Comparison of ENCODE assay signal across 10 mouse cellular contexts in genomic region chr12:112012511-112013270, GRCm38 (mm10). TPM values are rescaled to one million over a fixed set of nuclear protein-coding genes. Genes with fewer than 3 reads are reported as not detected.
A peak's percentile ranks its signal among the peaks of the same experiment; 100 is the strongest.
DNase-seq lines count a peak whose midpoint lies in the region; ATAC-seq and TF ChIP-seq lines count a peak whose summit lies in the region.
"Had no signal": no experiment of that assay in that cellular context is flagged by ENCODE, and none has a peak within 500 bp of the region (broad histone marks: within the 10 kb centered on the region; RNA-seq: fewer than 3 reads in every experiment).

No protein-coding gene starts in this region.

- intact Hi-C loops in heart, adult 2 months (cut with DNase I), result no loop called here

- no peak overlapping the region for H3K4me3 ChIP-seq in heart, adult 2 months
- peak overlapping the region; percentile 24 for H3K4me3 ChIP-seq in embryonic facial prominence, embryonic 13.5 days
- H3K4me3 ChIP-seq in midbrain, embryonic 12.5 days, result peak overlapping the region; percentile 24

- H3K4me1 ChIP-seq in heart, adult 2 months (ENCODE audit: control insufficient read depth, insufficient read depth, low read length), result no peaks in the 10 kb centered on the region
- H3K4me1 ChIP-seq in embryonic facial prominence, embryonic 13.5 days, result peaks cover 19% of the 10 kb centered on the region
- H3K4me1 ChIP-seq in midbrain, embryonic 12.5 days, result peaks cover 10% of the 10 kb centered on the region

- H3K79me2 ChIP-seq in heart, adult 2 months (replicated peaks; ENCODE audit: control insufficient read depth, insufficient read depth, low read length), result no peaks in the 10 kb centered on the region

- TF ChIP-seq POLR2A in heart, adult 2 months (IDR thresholded peaks at IDR 0.05; ENCODE audit: insufficient read depth, low read depth, low read length), result no peak

- TF ChIP-seq CTCF in heart, adult 2 months (IDR thresholded peaks at IDR 0.05), result no peak

- H3K9me3 ChIP-seq in embryonic facial prominence, embryonic 13.5 days, result no peaks in the 10 kb centered on the region
- H3K9me3 ChIP-seq in midbrain, embryonic 12.5 days, result 0 out of 2 replicates have a peak, but pooled peaks cover 3% of the 10 kb centered on the region

- no peak overlapping the region for H3K27ac ChIP-seq in heart, adult 2 months
- peak overlapping the region; percentile 60 for H3K27ac ChIP-seq in embryonic facial prominence, embryonic 13.5 days
- peak overlapping the region; percentile 59 for H3K27ac ChIP-seq in midbrain, embryonic 12.5 days (replicated peaks)

- peak overlapping the region; percentile 54 for H3K4me2 ChIP-seq in embryonic facial prominence, embryonic 13.5 days
- peak overlapping the region; percentile 46 for H3K4me2 ChIP-seq in midbrain, embryonic 12.5 days (replicated peaks)

- no peak for TF ChIP-seq EP300 in heart, adult 2 months (IDR thresholded peaks at IDR 0.05; ENCODE audit: insufficient read depth, low read depth, low read length)

- WGBS in heart, adult 2 months, result 50% methylated on average over 12 of the region's 12 CpGs
- 24% methylated on average over 12 of the region's 12 CpGs for WGBS in embryonic facial prominence, embryonic 13.5 days
- 22% methylated on average over 12 of the region's 12 CpGs for WGBS in midbrain, embryonic 12.5 days

- H3K36me3 ChIP-seq in heart, adult 2 months (ENCODE audit: control insufficient read depth, insufficient read depth, low read length), result no peaks in the 10 kb centered on the region
- no peaks in the 10 kb centered on the region for H3K36me3 ChIP-seq in embryonic facial prominence, embryonic 13.5 days
- H3K36me3 ChIP-seq in midbrain, embryonic 12.5 days, result no peaks in the 10 kb centered on the region

- H3K9ac ChIP-seq in heart, adult 2 months (ENCODE audit: low read depth, low read length), result no peak overlapping the region
- H3K9ac ChIP-seq in embryonic facial prominence, embryonic 13.5 days, result 0 out of 2 replicates have a peak overlapping the region, but pooled peaks have one; percentile 32
- no peak overlapping the region for H3K9ac ChIP-seq in midbrain, embryonic 12.5 days (replicated peaks)

- ATAC-seq in embryonic facial prominence, embryonic 13.5 days (ENCODE audit: insufficient number of reproducible peaks, insufficient read depth, low FRiP score, low TSS enrichment, low read depth), result peak; percentile 82
- ATAC-seq in midbrain, embryonic 12.5 days (ENCODE audit: low FRiP score, low read depth), result peak; percentile 93

- peak; percentile 25 for DNase-seq in heart, adult 11 months
- DNase-seq in heart, adult 2 months, result no peak
- peak; percentile 13 for DNase-seq in kidney, adult 9 months
- DNase-seq in urinary bladder, postnatal 4 days (ENCODE audit: low spot score in 2 of 2), result no peak
- DNase-seq in c-Kit-positive CD71-positive TER-119-positive erythroid progenitor cells, embryonic 14.5 days (ENCODE audit: low spot score), result no peak
- DNase-seq in frontal cortex, postnatal 36 days (ENCODE audit: low spot score in 2 of 2), result no peak
- DNase-seq: adrenal gland, postnatal 10 days had no signal

- no peaks in the 10 kb centered on the region for H3K27me3 ChIP-seq in heart, adult 2 months (ENCODE audit: control insufficient read depth, insufficient read depth, low read length)
- no peaks in the 10 kb centered on the region for H3K27me3 ChIP-seq in embryonic facial prominence, embryonic 13.5 days
- no peaks in the 10 kb centered on the region for H3K27me3 ChIP-seq in midbrain, embryonic 12.5 days

RNA-seq across cellular contexts. Expression of gene Rd3l, which starts 31.6 kb away (rescaled TPM):
- total RNA-seq in heart, adult 2 months (2021), result under 1 TPM; 0.32 to 0.44 TPM
- polyA plus RNA-seq in heart, adult 2 months (2012; rRNA removed), result not detected in 2 replicates
- not detected in 2 replicates for polyA plus RNA-seq in embryonic facial prominence, embryonic 13.5 days (2015; fragmentation: Nextera tagmentation; extraction: Ambion mirVana)
- polyA plus RNA-seq in midbrain, embryonic 12.5 days (2016; fragmentation: Nextera tagmentation; extraction: Ambion mirVana), result not detected in 2 replicates
- total RNA-seq: adrenal gland, postnatal 10 days; gastrocnemius, postnatal 4 days had no signal

RNA-seq across cellular contexts. Expression of gene Tdrd9, which starts 41.3 kb away (rescaled TPM):
- total RNA-seq in heart, adult 2 months (2021), result under 1 TPM in 1 of 2 experiments, not detected in 1; 0.09 TPM
- polyA plus RNA-seq in heart, adult 2 months (2012; rRNA removed), result 0.10 and 0.15 TPM in 2 replicates
- 0.34 and 1.1 TPM in 2 replicates for polyA plus RNA-seq in embryonic facial prominence, embryonic 13.5 days (2015; fragmentation: Nextera tagmentation; extraction: Ambion mirVana)
- 0.76 and 0.79 TPM in 2 replicates for polyA plus RNA-seq in midbrain, embryonic 12.5 days (2016; fragmentation: Nextera tagmentation; extraction: Ambion mirVana)

RNA-seq across cellular contexts. Expression of gene Atp5mpl, which starts 45.9 kb away (rescaled TPM):
- total RNA-seq in heart, adult 2 months (2021), result 1,000 to 10,000 TPM; 1,131 to 1,298 TPM
- 163 and 316 TPM in 2 replicates for polyA plus RNA-seq in heart, adult 2 months (2012; rRNA removed)
- 644 and 681 TPM in 2 replicates for polyA plus RNA-seq in embryonic facial prominence, embryonic 13.5 days (2015; fragmentation: Nextera tagmentation; extraction: Ambion mirVana)
- 589 and 602 TPM in 2 replicates for polyA plus RNA-seq in midbrain, embryonic 12.5 days (2016; fragmentation: Nextera tagmentation; extraction: Ambion mirVana)

Comparison
In these comparisons a context has a peak if more than half of its experiments do, and no peak if none do; other contexts are left out.
1. DNase-seq: peak in heart, adult 11 months (single experiment) and kidney, adult 9 months (single experiment); none in heart, adult 2 months (0 of 2), urinary bladder, postnatal 4 days (0 of 2), c-Kit-positive CD71-positive TER-119-positive erythroid progenitor cells, embryonic 14.5 days (single experiment) and frontal cortex, postnatal 36 days (0 of 2).